Mouse (Mus musculus): ENCODE results near the gene Rbm18.
"Not testable (repeated sequence)": the region's sequence is repeated elsewhere in the genome, so short reads cannot be mapped to it uniquely, and the experiment has no call there.

DNA sequence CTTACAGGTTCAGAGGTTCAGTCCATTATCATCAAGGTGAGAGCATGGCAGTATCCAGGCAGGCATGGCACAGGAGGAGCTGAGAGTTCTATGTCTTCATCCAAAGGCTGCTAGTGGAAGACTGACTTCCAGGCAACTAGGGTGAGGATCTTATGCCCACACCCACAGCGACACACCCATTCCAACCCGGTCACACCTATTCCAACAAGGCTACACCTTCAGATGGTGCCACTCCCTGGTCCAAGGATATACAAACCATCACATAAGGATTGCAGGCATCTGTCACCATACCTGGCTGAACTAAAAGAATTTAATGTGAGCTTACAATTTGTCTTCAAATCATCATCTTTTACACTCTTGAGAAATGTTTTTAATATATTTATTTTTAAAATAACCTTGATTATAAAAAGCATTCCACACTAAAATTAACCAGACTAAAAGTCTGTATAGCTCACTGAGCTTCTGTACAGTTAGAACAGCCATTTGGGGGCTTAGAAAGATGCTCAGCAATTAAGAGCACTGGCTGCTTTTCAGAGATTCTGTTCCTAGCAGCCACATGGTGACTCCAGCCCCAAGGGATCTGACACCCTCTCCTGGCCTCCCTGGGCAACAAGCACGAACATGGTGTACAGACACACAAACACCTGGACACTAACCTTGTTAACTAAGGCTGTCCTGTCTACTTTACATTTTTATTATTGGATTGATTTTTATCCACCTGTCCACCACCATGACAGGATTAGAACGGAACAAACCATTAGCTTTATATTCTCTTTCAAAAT, 45.2 kb upstream of the Rbm18 start:
- not testable (repeated sequence) for TF ChIP-seq CTCF, POLR2A (IDR thresholded peaks at IDR 0.05; ENCODE audit: extremely low read depth, insufficient read depth, low read length)

Measured in cortical plate, adult 2 months (tissue).